In the genomic region with DNA sequence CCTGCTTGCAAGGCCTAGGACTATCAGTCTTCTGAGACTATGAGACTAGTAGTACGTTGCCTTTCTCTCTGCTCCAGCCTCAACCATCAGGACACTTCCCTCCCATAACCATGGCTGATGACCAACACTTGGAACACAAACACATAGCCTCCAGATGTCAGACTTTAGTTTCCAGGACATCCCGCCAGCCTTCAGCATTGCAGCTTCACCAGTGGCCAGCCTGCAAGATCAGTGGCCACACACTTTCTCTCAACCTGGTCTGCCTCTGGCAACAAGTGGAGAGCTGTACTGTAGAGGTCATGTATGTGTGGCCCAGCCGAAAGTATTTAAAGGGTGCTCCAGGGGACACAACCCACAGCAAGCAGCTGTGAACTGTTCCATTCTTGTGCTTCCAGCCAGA, we compare ENCODE assay signal across 17 mouse cellular contexts.
A peak's percentile ranks its signal among the peaks of the same experiment; 100 is the strongest.
DNase-seq lines count a peak whose midpoint lies in the region; ATAC-seq and TF ChIP-seq lines count a peak whose summit lies in the region.
"Had no signal": no experiment of that assay in that cellular context is flagged by ENCODE, and none has a peak within 500 bp of the region (broad histone marks: within the 10 kb centered on the region; RNA-seq: fewer than 3 reads in every experiment).

No protein-coding gene starts in this region.

- no peaks in the 10 kb centered on the region for H3K27me3 ChIP-seq in heart, adult 2 months (ENCODE audit: control insufficient read depth, insufficient read depth, low read length)
- no peaks in the 10 kb centered on the region for H3K27me3 ChIP-seq in heart, embryonic 10.5 days (ENCODE audit: insufficient read depth, poor library complexity, severe bottlenecking)
- H3K27me3 ChIP-seq in midbrain, embryonic 14.5 days (ENCODE audit: control insufficient read depth, insufficient read depth, low read length): no peaks in the 10 kb centered on the region
- H3K27me3 ChIP-seq: embryonic facial prominence, embryonic 12.5 days; forebrain, embryonic 12.5 days; hindbrain, embryonic 12.5 days; midbrain, embryonic 15.5 days had no signal

- no peaks in the 10 kb centered on the region for H3K9me3 ChIP-seq in heart, embryonic 10.5 days
- H3K9me3 ChIP-seq in midbrain, embryonic 14.5 days (ENCODE audit: control insufficient read depth, low read length): no peaks in the 10 kb centered on the region
- H3K9me3 ChIP-seq: embryonic facial prominence, embryonic 12.5 days; forebrain, embryonic 12.5 days; hindbrain, embryonic 12.5 days; limb, embryonic 13.5 days; midbrain, embryonic 15.5 days had no signal

- peak; percentile 49 to 66 for DNase-seq in heart, adult 2 months
- no peak for DNase-seq in heart, embryonic 10.5 days (ENCODE audit: low spot score)
- DNase-seq in urinary bladder, postnatal 25 days (ENCODE audit: low spot score): peak; percentile 7
- DNase-seq in urinary bladder, adult 2 months (ENCODE audit: low spot score): no peak
- DNase-seq in heart, postnatal 36 days: peak; percentile 36 to 43
- no peak for DNase-seq in T-cell, adult 2 months (ENCODE audit: low spot score)
- no peak for DNase-seq in midbrain, embryonic 14.5 days
- DNase-seq: cerebellum, adult 9-10 months; kidney, adult 18-20 months; layer of hippocampus, adult 9-11 months had no signal

- no peaks in the 10 kb centered on the region for H3K36me3 ChIP-seq in heart, adult 2 months (ENCODE audit: control insufficient read depth, insufficient read depth, low read length)
- H3K36me3 ChIP-seq in heart, embryonic 10.5 days: no peaks in the 10 kb centered on the region
- no peaks in the 10 kb centered on the region for H3K36me3 ChIP-seq in midbrain, embryonic 14.5 days (ENCODE audit: control insufficient read depth, insufficient read depth, low read length)
- H3K36me3 ChIP-seq: embryonic facial prominence, embryonic 12.5 days; forebrain, embryonic 12.5 days; hindbrain, embryonic 12.5 days; limb, embryonic 13.5 days; midbrain, embryonic 15.5 days had no signal

- intact Hi-C loops in heart, adult 2 months (cut with DNase I): no loop called here
- intact Hi-C loops in heart, postnatal 36 days (cut with DNase I): no loop called here

- ATAC-seq in midbrain, embryonic 14.5 days (ENCODE audit: low FRiP score, low TSS enrichment): no peak
- ATAC-seq in granulocyte monocyte progenitor cell, adult 5-6 weeks (replicated peaks; ENCODE audit: poor library complexity, severe bottlenecking): no peak
- ATAC-seq: midbrain, embryonic 15.5 days had no signal

- no peak for TF ChIP-seq EP300 in heart, adult 2 months (IDR thresholded peaks at IDR 0.05; ENCODE audit: insufficient read depth, low read depth, low read length)

- no peak for TF ChIP-seq POLR2A in heart, adult 2 months (IDR thresholded peaks at IDR 0.05; ENCODE audit: insufficient read depth, low read depth, low read length)

- TF ChIP-seq CTCF in heart, adult 2 months (IDR thresholded peaks at IDR 0.05): no peak

- H3K4me3 ChIP-seq in heart, adult 2 months: no peak overlapping the region
- H3K4me3 ChIP-seq in heart, embryonic 10.5 days: no peak overlapping the region
- no peak overlapping the region for H3K4me3 ChIP-seq in midbrain, embryonic 14.5 days (replicated peaks; ENCODE audit: low read depth, low read length)
- H3K4me3 ChIP-seq: embryonic facial prominence, embryonic 12.5 days; forebrain, embryonic 12.5 days; hindbrain, embryonic 12.5 days; limb, embryonic 13.5 days; midbrain, embryonic 15.5 days had no signal

- no peak overlapping the region for H3K27ac ChIP-seq in heart, adult 2 months
- H3K27ac ChIP-seq in heart, embryonic 10.5 days: no peak overlapping the region
- H3K27ac ChIP-seq in midbrain, embryonic 14.5 days (replicated peaks; ENCODE audit: low read depth, low read length): no peak overlapping the region
- H3K27ac ChIP-seq: embryonic facial prominence, embryonic 12.5 days; forebrain, embryonic 12.5 days; hindbrain, embryonic 12.5 days; limb, embryonic 13.5 days; macrophage; midbrain, embryonic 15.5 days had no signal

- no peak overlapping the region for H3K9ac ChIP-seq in heart, adult 2 months (ENCODE audit: low read depth, low read length)
- no peak overlapping the region for H3K9ac ChIP-seq in midbrain, embryonic 14.5 days (replicated peaks; ENCODE audit: low read length)
- H3K9ac ChIP-seq: embryonic facial prominence, embryonic 12.5 days; forebrain, embryonic 12.5 days; hindbrain, embryonic 12.5 days; limb, embryonic 13.5 days; midbrain, embryonic 15.5 days had no signal

- H3K4me1 ChIP-seq in heart, adult 2 months (ENCODE audit: control insufficient read depth, insufficient read depth, low read length): no peaks in the 10 kb centered on the region; the same call in 1 of the 2 replicates
- H3K4me1 ChIP-seq in heart, embryonic 10.5 days: no peaks in the 10 kb centered on the region
- H3K4me1 ChIP-seq in midbrain, embryonic 14.5 days (ENCODE audit: control insufficient read depth, insufficient read depth, low read length): no peaks in the 10 kb centered on the region
- H3K4me1 ChIP-seq: forebrain, embryonic 12.5 days; hindbrain, embryonic 12.5 days; limb, embryonic 13.5 days; midbrain, embryonic 15.5 days had no signal

- no peaks in the 10 kb centered on the region for H3K79me2 ChIP-seq in heart, adult 2 months (replicated peaks; ENCODE audit: control insufficient read depth, insufficient read depth, low read length)

- WGBS in heart, adult 2 months: 68% methylated on average over 3 of the region's 3 CpGs
- whole genome bisulfite sequencing in heart, embryonic 10.5 days: 82% methylated on average over 3 of the region's 3 CpGs
- WGBS in midbrain, embryonic 14.5 days: 93% methylated on average over 3 of the region's 3 CpGs

- H3K4me2 ChIP-seq in midbrain, embryonic 14.5 days (ENCODE audit: low read length): no peak overlapping the region
- H3K4me2 ChIP-seq: embryonic facial prominence, embryonic 12.5 days; forebrain, embryonic 12.5 days; hindbrain, embryonic 12.5 days; limb, embryonic 13.5 days; midbrain, embryonic 15.5 days had no signal

Comparison
In these comparisons a context has a peak if more than half of its experiments do, and no peak if none do; other contexts are left out.
1. DNase-seq: peak in heart, adult 2 months (2 of 2), urinary bladder, postnatal 25 days (single experiment) and heart, postnatal 36 days (2 of 2); none in heart, embryonic 10.5 days (single experiment), urinary bladder, adult 2 months (single experiment), T-cell, adult 2 months (single experiment) and midbrain, embryonic 14.5 days (single experiment).